Mouse (Mus musculus) monocyte, adult 5-6 weeks (primary cell): ENCODE results near the gene Samsn1. TPM values are rescaled to one million over a fixed set of nuclear protein-coding genes. Genes with fewer than 3 reads are reported as not detected.

Source experiments
- ATAC-seq: fragments of 153-309, 156-312 bp; replicated peaks from 2 replicates; pipeline ENCODE4 v1.8.0; 2017; ENCODE audit warnings: mild to moderate bottlenecking; ENCODE audit not compliant: low TSS enrichment, insufficient number of reproducible peaks, severe bottlenecking, poor library complexity, low FRiP score
- total RNA-seq: library from RNA; stranded (forward); fragments of 200-1000, 200-491, 200-594 nt; gene quantifications from 3 replicates; pipeline ENCODE4 v1.2.3, GENCODE M21; 2017

Gene Samsn1
- total RNA-seq, 1 experiment from 2014 or later: 673 TPM

GRCm38 (mm10) chr16:75894263-75894901 is 127.7 kb downstream of the Samsn1 start:
- ATAC-seq: peak; percentile 70

- no peak for ATAC-seq
Measured at GRCm38 (mm10) chr16:75893470-75893869, 128.6 kb downstream of the Samsn1 start.

- ATAC-seq: no peak
Measured at GRCm38 (mm10) chr16:75889081-75889646, 132.9 kb downstream of the Samsn1 start.

- ATAC-seq: peak; percentile 92
Measured at GRCm38 (mm10) chr16:75887203-75887602, 134.9 kb downstream of the Samsn1 start.

GRCm38 (mm10) chr16:75878885-75879284 is 143.2 kb downstream of the Samsn1 start:
- ATAC-seq: no peak

DNA sequence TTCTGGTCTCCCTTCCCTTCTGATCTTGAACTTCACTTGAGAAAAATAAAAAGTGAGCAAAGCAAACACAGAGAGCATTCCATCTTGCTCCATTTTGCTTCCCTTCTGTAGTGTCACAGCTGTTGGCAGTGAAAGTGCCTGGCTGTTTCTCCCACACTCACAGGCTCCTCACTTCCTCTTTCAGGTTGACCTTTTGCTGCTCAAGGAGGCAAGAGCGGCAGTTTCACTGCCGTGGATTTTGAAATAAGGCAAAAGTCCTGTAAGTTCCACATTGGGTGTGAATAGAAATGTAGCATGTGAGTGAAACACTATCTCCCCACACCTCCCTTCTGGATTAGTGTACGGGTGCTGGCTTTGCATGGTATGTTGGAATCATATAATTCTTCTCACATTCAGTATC is 144.9 kb downstream of the Samsn1 start:
- ATAC-seq: peak; percentile 76

- ATAC-seq: no peak
Measured at GRCm38 (mm10) chr16:75875896-75876295, 146.2 kb downstream of the Samsn1 start.

DNA sequence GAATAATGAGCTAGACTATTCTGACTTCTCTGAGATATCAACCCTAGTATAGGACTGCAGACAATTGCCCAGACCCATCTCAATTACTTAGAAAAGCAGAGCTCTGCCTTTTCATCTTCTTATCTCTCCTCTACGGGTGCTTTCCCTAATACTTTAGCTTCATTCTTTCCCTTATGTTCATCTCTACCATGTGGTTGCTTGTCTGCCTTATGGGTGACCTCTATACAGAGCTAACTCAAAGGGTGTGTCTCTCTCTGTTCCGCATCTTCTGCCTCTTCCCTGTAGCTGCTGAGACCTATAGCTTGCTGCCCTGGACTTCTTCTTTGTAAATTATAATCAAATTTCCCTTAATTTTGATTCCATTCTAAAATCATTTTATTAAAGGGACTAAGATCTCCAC is 147.6 kb downstream of the Samsn1 start:
- peak; percentile 80 for ATAC-seq

- ATAC-seq: 0 out of 2 replicates have a peak, but pooled peaks have one; percentile 50
Measured at GRCm38 (mm10) chr16:75872241-75872640, 149.8 kb downstream of the Samsn1 start.

DNA sequence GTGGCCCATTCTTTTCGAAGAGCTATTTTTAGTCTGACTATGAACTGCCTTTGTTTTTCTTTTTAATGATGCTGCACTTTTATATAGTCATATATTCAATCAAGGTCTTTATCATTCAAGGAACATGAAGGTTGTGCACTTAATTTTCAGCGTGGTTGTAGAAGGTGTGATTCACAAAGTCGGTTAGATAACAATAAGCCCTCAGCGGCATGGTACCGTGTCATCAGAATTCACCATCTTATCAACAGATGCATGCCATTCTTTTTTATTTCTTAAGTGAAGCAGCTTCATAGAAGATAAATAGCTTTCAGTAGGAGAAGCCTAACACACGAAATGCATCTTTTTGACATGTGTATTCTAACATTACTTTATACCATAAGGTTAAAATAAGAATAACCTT is 154.7 kb downstream of the Samsn1 start:
- ATAC-seq: no peak

DNA sequence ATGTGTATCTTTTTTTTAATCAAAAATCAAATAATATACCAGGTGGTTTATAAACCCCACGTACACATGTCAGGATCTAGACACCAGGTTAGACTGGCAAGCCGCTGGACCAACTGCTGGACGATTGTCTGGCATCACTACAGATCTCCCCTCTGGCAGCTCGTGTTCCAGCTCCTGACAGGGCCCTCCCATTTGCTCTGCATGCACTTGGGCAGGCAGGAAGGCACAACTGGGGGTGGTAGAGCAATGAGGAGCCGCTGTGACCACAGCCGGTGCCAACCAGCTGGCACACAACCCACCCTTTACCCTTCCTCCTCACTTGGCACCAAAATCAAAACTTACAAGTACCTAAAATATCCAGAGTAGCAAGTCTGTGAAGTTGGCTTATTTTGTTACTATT is 156.6 kb downstream of the Samsn1 start:
- peak; percentile 59; the same call in 1 of the 2 replicates for ATAC-seq

GRCm38 (mm10) chr16:75864673-75865072 is 157.4 kb downstream of the Samsn1 start:
- ATAC-seq: no peak

DNA sequence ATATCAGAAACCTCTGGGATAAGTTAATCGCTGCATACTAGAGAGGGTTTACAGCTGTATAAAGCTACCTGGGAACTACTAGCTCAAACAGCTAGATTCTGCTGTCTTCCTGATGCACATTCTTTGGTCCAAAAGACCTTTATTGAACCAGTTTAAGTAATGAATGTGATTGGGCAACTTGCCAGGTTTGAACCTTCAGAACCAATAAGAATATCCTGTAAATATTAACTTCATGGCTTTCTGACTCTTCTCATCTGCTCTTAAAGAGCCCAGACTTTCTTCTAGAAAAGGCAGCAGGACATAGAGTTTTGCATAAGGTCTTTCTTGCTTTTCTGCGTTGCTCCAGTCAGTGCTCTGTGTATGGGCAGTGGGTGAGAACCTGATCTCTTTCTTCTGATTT is 165.7 kb downstream of the Samsn1 start:
- ATAC-seq: no peak

DNA sequence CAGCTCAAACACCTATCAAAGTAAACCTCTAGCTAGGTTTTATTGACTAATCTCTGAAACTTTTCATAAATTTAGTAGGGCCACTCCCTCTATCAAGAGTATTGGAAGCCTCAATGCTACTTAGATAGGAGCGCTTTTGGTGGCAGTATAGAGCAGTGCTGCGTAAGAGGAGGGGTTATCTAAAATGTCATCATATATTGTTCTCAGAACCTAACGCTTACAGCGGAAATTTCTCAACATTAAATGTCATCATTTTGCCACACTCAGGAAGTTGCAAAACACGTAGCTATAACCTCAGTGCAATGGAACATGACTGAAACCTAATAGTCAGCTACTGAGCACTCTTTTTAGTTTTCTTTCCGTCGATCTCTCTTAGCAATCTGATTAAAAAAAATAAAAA is 166.7 kb downstream of the Samsn1 start:
- ATAC-seq: peak; percentile 87

GRCm38 (mm10) chr16:75853556-75854271 is 168.4 kb downstream of the Samsn1 start:
- ATAC-seq: no peak

- no peak for ATAC-seq
Measured at GRCm38 (mm10) chr16:75852485-75852884, 169.6 kb downstream of the Samsn1 start.

GRCm38 (mm10) chr16:75849039-75849438 is 173.0 kb downstream of the Samsn1 start:
- no peak for ATAC-seq

DNA sequence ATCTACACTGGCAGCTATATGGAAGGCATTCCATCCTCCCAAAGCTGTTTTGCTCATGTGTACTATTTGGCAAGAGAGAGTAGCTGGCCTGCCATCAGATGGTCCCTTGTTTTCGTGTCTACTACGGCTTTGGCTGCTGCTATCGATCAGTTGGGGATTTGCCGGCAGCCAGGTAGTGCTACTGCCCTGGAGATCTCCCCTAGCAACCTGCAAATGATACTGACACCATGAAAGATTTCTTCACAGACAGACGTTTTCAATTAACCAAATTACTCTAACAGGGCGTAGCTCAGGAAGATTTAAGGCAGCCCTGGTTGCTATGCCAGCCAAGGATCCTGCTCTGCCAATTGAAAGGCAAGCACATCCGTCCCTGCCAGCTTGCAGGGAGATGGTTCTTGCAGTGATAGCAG is 178.4 kb downstream of the Samsn1 start:
- no peak for ATAC-seq

GRCm38 (mm10) chr16:75843031-75843430 is 179.1 kb downstream of the Samsn1 start:
- no peak for ATAC-seq

- no peak for ATAC-seq
Measured at GRCm38 (mm10) chr16:75842569-75842968, 179.5 kb downstream of the Samsn1 start.
